Mouse (Mus musculus): Measurements from ENCODE around the gene Rpl26. TPM values are rescaled to one million over a fixed set of nuclear protein-coding genes. Genes with fewer than 3 reads are reported as not detected.
A peak's percentile ranks its signal among the peaks of the same experiment; 100 is the strongest.

Gene Rpl26
- polyA plus RNA-seq, 1 experiment from 2014 or later: 951 TPM

DNA sequence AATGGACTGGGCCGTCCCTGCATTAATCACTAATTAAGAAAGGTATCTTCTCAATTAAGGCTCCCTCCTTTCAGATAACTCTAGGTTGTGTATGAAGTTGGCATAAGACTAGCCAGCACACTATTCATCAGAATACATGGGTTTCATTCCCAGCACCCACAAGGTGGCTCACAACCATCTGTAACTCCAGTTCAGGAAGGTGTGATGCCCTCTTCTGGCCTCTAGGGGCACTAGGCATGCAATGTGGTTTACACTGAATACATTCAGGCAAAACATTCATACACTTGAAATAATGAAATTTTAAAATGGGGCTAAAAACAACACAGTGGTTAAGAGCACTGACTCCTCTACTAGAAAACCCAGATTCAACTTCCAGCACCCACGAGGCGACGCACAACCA, 4.3 kb upstream of the Rpl26 start:
- no peak for ATAC-seq (ENCODE audit: low read depth)
- Histone ChIP-seq H3K4me2 (ENCODE audit: low read depth, low read length) (no peak overlapping the region), H3K9me3 (ENCODE audit: control insufficient read depth, low read length) (no peaks in the 10 kb centered on the region), H3K4me3 (ENCODE audit: low read length) (no peak overlapping the region), H3K9ac (ENCODE audit: low read length) (no peak overlapping the region), H3K4me1 (replicated peaks; ENCODE audit: control insufficient read depth, insufficient read depth, low read length) (no peaks in the 10 kb centered on the region), H3K36me3 (ENCODE audit: control insufficient read depth, insufficient read depth, low read length) (no peaks in the 10 kb centered on the region), H3K27ac (ENCODE audit: low read length) (no peak overlapping the region), H3K27me3 (ENCODE audit: control insufficient read depth, insufficient read depth, low read depth, low read length) (no peaks in the 10 kb centered on the region)
- WGBS: 48% methylated on average over 4 of the region's 4 CpGs

DNA sequence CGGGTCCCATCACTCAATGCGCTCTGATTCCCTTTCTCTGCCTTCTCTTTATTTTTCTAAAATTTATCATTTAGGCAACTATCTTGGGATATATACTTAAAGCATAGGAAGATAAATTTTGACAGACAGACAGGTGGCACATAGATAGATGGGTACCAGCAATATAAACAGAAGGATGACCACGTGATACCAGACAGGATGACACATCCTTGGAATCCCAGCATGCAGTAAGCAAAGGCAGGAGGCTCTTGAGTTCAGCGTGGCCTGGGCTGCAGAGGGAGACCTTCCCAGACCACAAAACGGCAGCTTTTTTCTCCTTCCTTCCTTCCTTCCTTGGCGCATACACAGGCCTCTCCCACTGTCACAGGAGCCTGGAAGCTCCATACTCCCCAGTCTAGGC, 3.5 kb upstream of the Rpl26 start:
- Histone ChIP-seq H3K9ac (ENCODE audit: low read length) (no peak overlapping the region), H3K4me2 (ENCODE audit: low read depth, low read length) (no peak overlapping the region), H3K36me3 (ENCODE audit: control insufficient read depth, insufficient read depth, low read length) (peaks cover 2% of the 10 kb centered on the region; the same call in 1 of the 2 replicates), H3K4me3 (ENCODE audit: low read length) (no peak overlapping the region), H3K4me1 (replicated peaks; ENCODE audit: control insufficient read depth, insufficient read depth, low read length) (peaks cover 5% of the 10 kb centered on the region; the same call in 1 of the 2 replicates), H3K27me3 (ENCODE audit: control insufficient read depth, insufficient read depth, low read depth, low read length) (no peaks in the 10 kb centered on the region), H3K27ac (ENCODE audit: low read length) (no peak overlapping the region), H3K9me3 (ENCODE audit: control insufficient read depth, low read length) (no peaks in the 10 kb centered on the region)
- ATAC-seq (ENCODE audit: low read depth): no peak
- 51% methylated on average over 6 of the region's 6 CpGs for WGBS

DNA sequence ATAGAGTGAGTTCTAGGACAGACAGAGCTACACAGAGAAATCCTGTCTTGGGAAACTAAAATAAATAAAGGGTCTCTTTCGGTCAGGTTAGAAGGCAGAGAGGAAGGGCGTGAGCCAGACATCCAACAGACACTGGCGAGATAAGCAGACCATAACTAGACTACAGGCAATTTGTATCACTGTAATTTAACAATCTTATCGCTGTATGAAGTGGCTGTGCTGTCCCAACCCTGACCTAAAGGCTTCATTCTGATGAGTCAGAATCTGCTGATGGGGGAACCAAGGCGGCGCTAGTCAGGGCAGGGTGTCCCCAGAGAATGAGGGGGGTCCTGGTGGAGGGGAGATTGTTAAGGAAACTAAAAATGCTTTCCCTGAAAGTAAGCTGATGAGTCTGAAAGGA, 2.6 kb upstream of the Rpl26 start:
- no peaks in the 10 kb centered on the region for H3K27me3 ChIP-seq (ENCODE audit: control insufficient read depth, insufficient read depth, low read depth, low read length)
- H3K4me2 ChIP-seq (ENCODE audit: low read depth, low read length): no peak overlapping the region
- no peak overlapping the region for H3K27ac ChIP-seq (ENCODE audit: low read length)
- WGBS: 71% methylated on average over 6 of the region's 6 CpGs
- no peak overlapping the region for H3K9ac ChIP-seq (ENCODE audit: low read length)
- H3K4me3 ChIP-seq (ENCODE audit: low read length): no peak overlapping the region
- ATAC-seq (ENCODE audit: low read depth): no peak
- H3K4me1 ChIP-seq (replicated peaks; ENCODE audit: control insufficient read depth, insufficient read depth, low read length): peaks cover 6% of the 10 kb centered on the region; the same call in 1 of the 2 replicates
- peaks cover 10% of the 10 kb centered on the region for H3K36me3 ChIP-seq (ENCODE audit: control insufficient read depth, insufficient read depth, low read length)
- no peaks in the 10 kb centered on the region for H3K9me3 ChIP-seq (ENCODE audit: control insufficient read depth, low read length)

DNA sequence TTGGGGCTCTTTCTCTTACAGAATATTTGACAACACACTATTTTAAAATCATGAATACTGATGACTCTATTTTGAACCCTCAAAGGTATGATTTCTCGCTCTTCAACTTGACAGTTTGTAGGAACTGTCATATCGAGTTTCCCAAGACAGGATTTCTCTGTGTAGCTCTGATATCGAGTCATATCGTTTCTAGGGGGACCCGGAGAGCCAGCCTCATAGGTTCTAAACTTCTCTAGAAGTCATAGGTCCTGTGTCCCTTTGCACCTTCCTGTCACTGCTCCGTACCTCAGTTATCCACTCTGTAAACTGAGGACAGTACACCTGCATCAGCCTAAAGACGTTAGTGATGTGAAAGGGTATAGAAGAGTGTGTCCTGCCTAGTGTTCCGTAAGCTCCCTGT, 1.6 kb upstream of the Rpl26 start:
- no peak overlapping the region for H3K4me2 ChIP-seq (ENCODE audit: low read depth, low read length)
- H3K4me3 ChIP-seq (ENCODE audit: low read length): no peak overlapping the region
- 81% methylated on average over 8 of the region's 8 CpGs for WGBS
- no peak overlapping the region for H3K9ac ChIP-seq (ENCODE audit: low read length)
- no peak for ATAC-seq (ENCODE audit: low read depth)
- H3K36me3 ChIP-seq (ENCODE audit: control insufficient read depth, insufficient read depth, low read length): peaks cover 17% of the 10 kb centered on the region
- H3K9me3 ChIP-seq (ENCODE audit: control insufficient read depth, low read length): no peaks in the 10 kb centered on the region
- H3K27me3 ChIP-seq (ENCODE audit: control insufficient read depth, insufficient read depth, low read depth, low read length): no peaks in the 10 kb centered on the region
- peaks cover 6% of the 10 kb centered on the region; the same call in 1 of the 2 replicates for H3K4me1 ChIP-seq (replicated peaks; ENCODE audit: control insufficient read depth, insufficient read depth, low read length)
- H3K27ac ChIP-seq (ENCODE audit: low read length): no peak overlapping the region

DNA sequence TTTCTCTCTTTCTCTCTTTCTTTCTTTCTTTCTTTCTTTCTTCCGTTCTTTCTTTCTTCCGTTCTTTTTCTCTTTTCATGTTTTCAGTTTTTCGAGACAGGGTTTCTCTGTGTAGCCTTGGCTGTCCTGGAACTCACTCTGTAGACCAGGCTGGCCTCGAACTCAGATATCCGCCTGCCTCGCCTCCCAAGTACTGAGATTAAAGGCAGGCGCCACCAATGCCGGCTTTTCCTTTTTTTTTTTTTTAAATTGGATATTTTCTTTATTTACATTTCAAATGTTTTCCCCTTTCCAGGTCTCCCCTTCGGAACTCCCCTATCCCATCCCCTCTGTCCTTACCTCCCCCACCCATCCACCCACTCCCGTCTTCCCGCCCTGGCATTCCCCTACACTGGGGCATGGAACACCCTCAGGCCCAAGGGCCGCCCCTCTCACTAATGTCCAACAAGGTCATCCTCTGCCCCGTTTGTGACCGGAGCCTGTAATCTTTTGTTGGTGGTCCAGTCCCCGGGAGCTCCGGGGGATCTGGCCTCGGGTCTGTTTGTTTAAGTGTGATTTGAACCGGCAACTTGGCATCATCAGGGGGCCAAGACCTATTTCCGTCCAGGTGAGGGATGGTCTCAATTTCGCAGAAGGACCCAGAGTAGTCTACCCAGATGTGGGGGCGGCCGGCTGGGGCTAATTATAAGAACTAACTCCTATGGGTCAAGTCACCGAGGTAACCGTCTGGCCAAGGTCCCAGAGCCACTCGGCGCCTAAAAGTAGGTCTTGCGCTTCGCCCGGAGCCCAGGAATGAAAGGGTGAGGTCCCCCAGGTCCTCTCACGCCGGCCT, 648 bp upstream of the Rpl26 start:
- WGBS: 24% methylated on average over 31 of the region's 31 CpGs
- no peaks in the 10 kb centered on the region for H3K27me3 ChIP-seq (ENCODE audit: control insufficient read depth, insufficient read depth, low read depth, low read length)
- H3K9me3 ChIP-seq (ENCODE audit: control insufficient read depth, low read length): no peaks in the 10 kb centered on the region
- H3K27ac ChIP-seq (ENCODE audit: low read length): no peak overlapping the region
- peaks cover 26% of the 10 kb centered on the region for H3K36me3 ChIP-seq (ENCODE audit: control insufficient read depth, insufficient read depth, low read length)
- ATAC-seq (ENCODE audit: low read depth): no peak; the same call in 1 of the 2 replicates
- peaks cover 6% of the 10 kb centered on the region; the same call in 1 of the 2 replicates for H3K4me1 ChIP-seq (replicated peaks; ENCODE audit: control insufficient read depth, insufficient read depth, low read length)
- peak overlapping the region; percentile 94 for H3K4me3 ChIP-seq (ENCODE audit: low read length)
- H3K4me2 ChIP-seq (ENCODE audit: low read depth, low read length): peak overlapping the region; percentile 69
- H3K9ac ChIP-seq (ENCODE audit: low read length): peak overlapping the region; percentile 56

DNA sequence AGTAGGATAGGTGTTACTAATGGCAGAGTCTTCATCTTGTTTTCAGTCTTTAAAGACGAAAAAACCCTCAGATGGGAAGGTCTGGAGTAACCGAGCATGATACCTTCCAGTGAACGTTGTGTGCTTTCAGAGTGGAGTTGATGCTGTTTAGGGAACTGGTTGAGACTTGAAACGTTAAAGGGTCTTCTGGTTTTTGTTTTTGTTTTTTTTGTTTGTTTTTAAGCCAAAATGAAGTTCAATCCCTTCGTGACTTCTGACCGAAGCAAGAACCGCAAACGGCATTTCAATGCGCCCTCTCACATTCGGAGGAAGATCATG, 623 bp downstream of the Rpl26 start:
- peak overlapping the region; percentile 94 for H3K4me3 ChIP-seq (ENCODE audit: low read length)
- WGBS: 0% methylated on average over 9 of the region's 10 CpGs
- H3K9me3 ChIP-seq (ENCODE audit: control insufficient read depth, low read length): no peaks in the 10 kb centered on the region
- peak overlapping the region; percentile 89 for H3K27ac ChIP-seq (ENCODE audit: low read length)
- peaks cover 34% of the 10 kb centered on the region for H3K36me3 ChIP-seq (ENCODE audit: control insufficient read depth, insufficient read depth, low read length)
- H3K4me1 ChIP-seq (replicated peaks; ENCODE audit: control insufficient read depth, insufficient read depth, low read length): peaks cover 11% of the 10 kb centered on the region
- H3K27me3 ChIP-seq (ENCODE audit: control insufficient read depth, insufficient read depth, low read depth, low read length): no peaks in the 10 kb centered on the region
- H3K4me2 ChIP-seq (ENCODE audit: low read depth, low read length): peak overlapping the region; percentile 65
- ATAC-seq (ENCODE audit: low read depth): no peak
- H3K9ac ChIP-seq (ENCODE audit: low read length): peak overlapping the region; percentile 97

DNA sequence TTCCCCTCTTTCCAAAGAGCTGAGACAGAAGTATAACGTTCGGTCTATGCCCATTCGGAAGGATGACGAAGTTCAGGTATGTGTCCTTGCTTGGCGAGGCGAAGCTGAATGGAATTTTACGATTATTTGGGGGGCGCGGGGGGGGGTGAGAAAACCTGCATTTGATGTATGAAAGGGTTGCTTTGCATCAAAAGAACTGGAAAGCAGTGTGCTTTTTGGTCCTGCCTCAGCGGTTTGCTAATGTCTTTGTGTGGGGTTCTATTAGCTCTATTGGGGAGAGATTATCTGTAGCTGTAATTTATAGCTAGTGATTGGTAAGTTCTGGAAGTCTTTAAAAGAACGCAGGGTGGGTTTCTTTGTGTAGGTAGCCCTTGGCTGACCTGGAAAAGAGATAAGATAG, 984 bp downstream of the Rpl26 start:
- no peak for ATAC-seq (ENCODE audit: low read depth)
- Histone ChIP-seq H3K36me3 (ENCODE audit: control insufficient read depth, insufficient read depth, low read length) (peaks cover 34% of the 10 kb centered on the region), H3K9me3 (ENCODE audit: control insufficient read depth, low read length) (no peaks in the 10 kb centered on the region), H3K4me3 (ENCODE audit: low read length) (peak overlapping the region; percentile 94), H3K27ac (ENCODE audit: low read length) (no peak overlapping the region), H3K4me1 (replicated peaks; ENCODE audit: control insufficient read depth, insufficient read depth, low read length) (peaks cover 11% of the 10 kb centered on the region), H3K4me2 (ENCODE audit: low read depth, low read length) (peak overlapping the region; percentile 65), H3K27me3 (ENCODE audit: control insufficient read depth, insufficient read depth, low read depth, low read length) (no peaks in the 10 kb centered on the region), H3K9ac (ENCODE audit: low read length) (peak overlapping the region; percentile 97)
- WGBS: 2% methylated on average over 11 of the region's 11 CpGs

DNA sequence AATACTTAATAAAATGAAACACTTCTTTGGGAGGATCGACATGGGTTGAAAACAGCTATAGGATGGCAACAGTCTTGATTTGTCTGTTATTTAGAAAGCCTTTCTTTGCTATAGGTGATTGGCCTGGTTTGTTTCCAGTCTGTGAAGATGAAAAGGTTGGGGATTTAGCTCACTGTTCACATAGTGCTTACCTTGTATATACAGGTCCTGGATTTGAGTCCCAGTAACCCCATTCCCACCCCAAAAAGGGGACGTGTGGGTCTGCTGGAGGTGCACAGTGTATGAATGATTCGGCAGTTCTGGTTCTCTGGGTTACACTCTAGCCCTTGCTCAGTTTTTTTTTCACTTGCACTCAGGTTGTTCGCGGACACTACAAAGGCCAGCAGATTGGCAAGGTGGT, 1.4 kb downstream of the Rpl26 start:
- H3K27ac ChIP-seq (ENCODE audit: low read length): no peak overlapping the region
- ATAC-seq (ENCODE audit: low read depth): no peak
- peaks cover 34% of the 10 kb centered on the region for H3K36me3 ChIP-seq (ENCODE audit: control insufficient read depth, insufficient read depth, low read length)

DNA sequence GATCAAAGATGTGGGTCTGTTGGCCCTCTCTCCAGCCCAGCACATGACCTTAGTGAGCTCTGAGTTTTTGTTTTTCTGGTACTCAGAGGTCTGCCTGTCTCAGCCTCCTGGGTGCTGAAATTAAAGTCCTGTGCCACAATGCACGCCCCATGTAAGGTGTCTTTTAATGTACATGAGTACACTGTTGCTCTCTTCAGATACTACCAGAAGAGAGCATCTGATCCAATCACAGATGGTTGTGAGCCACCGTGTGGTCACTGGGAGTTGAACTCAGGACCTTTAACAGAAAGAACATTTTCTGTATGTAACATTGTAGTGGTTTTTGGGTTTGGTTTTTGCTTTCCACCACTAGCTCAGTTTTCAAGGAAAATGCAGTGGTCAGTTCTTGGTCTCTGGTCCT, 2.4 kb downstream of the Rpl26 start:
- Histone ChIP-seq H3K27me3 (ENCODE audit: control insufficient read depth, insufficient read depth, low read depth, low read length) (no peaks in the 10 kb centered on the region), H3K4me3 (ENCODE audit: low read length) (no peak overlapping the region), H3K4me1 (replicated peaks; ENCODE audit: control insufficient read depth, insufficient read depth, low read length) (peaks cover 11% of the 10 kb centered on the region), H3K27ac (ENCODE audit: low read length) (no peak overlapping the region), H3K9me3 (ENCODE audit: control insufficient read depth, low read length) (no peaks in the 10 kb centered on the region), H3K9ac (ENCODE audit: low read length) (no peak overlapping the region), H3K36me3 (ENCODE audit: control insufficient read depth, insufficient read depth, low read length) (peaks cover 34% of the 10 kb centered on the region), H3K4me2 (ENCODE audit: low read depth, low read length) (no peak overlapping the region)
- WGBS: 72% methylated on average over 2 of the region's 2 CpGs
- no peak for ATAC-seq (ENCODE audit: low read depth)

More for the DNA sequence above, 1.4 kb downstream of the Rpl26 start:
- 75% methylated on average over 5 of the region's 5 CpGs for WGBS
- Histone ChIP-seq H3K4me2 (ENCODE audit: low read depth, low read length) (peak overlapping the region; percentile 65), H3K9ac (ENCODE audit: low read length) (peak overlapping the region; percentile 97), H3K4me1 (replicated peaks; ENCODE audit: control insufficient read depth, insufficient read depth, low read length) (peaks cover 11% of the 10 kb centered on the region), H3K9me3 (ENCODE audit: control insufficient read depth, low read length) (no peaks in the 10 kb centered on the region), H3K27me3 (ENCODE audit: control insufficient read depth, insufficient read depth, low read depth, low read length) (no peaks in the 10 kb centered on the region), H3K4me3 (ENCODE audit: low read length) (peak overlapping the region; percentile 94)
